25 mouse cellular contexts compared by ENCODE assay signal in the genomic region with DNA sequence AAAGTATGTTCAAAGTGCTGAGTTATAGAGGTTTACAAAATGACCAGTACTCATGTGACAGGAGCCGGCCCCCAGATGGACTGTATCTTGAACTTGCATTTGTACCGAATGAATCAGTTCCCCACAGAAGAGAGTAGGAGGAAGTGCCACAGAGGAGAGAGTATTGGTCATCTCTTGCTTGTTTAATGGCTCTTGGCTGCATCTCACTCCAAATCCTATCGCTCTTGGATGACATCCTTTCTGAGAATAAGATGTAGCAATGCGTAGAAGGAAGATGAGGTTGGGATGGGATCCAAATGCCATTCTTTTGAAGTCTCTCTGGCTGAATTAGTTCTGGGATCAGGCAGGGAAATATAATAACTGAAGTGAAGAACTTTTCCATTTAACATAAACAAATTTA. TPM values are rescaled to one million over a fixed set of nuclear protein-coding genes. Genes with fewer than 3 reads are reported as not detected.
A peak's percentile ranks its signal among the peaks of the same experiment; 100 is the strongest.
DNase-seq lines count a peak whose midpoint lies in the region; ATAC-seq and TF ChIP-seq lines count a peak whose summit lies in the region.
"Had no signal": no experiment of that assay in that cellular context is flagged by ENCODE, and none has a peak within 500 bp of the region (broad histone marks: within the 10 kb centered on the region; RNA-seq: fewer than 3 reads in every experiment).

No protein-coding gene starts in this region.

- H3K9me3 ChIP-seq in kidney, embryonic 15.5 days (replicated peaks): no peaks in the 10 kb centered on the region
- no peaks in the 10 kb centered on the region for H3K9me3 ChIP-seq in lung, postnatal 0 days (ENCODE audit: low read length)
- H3K9me3 ChIP-seq: embryonic facial prominence, embryonic 15.5 days; forebrain, embryonic 10.5 days; heart, embryonic 12.5 days; intestine, embryonic 15.5 days; limb, embryonic 12.5 days; midbrain, embryonic 12.5 days; neural tube, embryonic 12.5 days had no signal

- no peaks in the 10 kb centered on the region for H3K36me3 ChIP-seq in kidney, embryonic 15.5 days
- no peaks in the 10 kb centered on the region for H3K36me3 ChIP-seq in lung, postnatal 0 days (ENCODE audit: insufficient read depth, low read length)
- H3K36me3 ChIP-seq: embryonic facial prominence, embryonic 15.5 days; forebrain, embryonic 10.5 days; heart, embryonic 12.5 days; intestine, embryonic 15.5 days; limb, embryonic 12.5 days; midbrain, embryonic 12.5 days; neural tube, embryonic 12.5 days had no signal

- no peak overlapping the region for H3K4me3 ChIP-seq in kidney, embryonic 15.5 days (replicated peaks)
- no peak overlapping the region for H3K4me3 ChIP-seq in lung, postnatal 0 days (ENCODE audit: low read depth, low read length)
- H3K4me3 ChIP-seq in bone marrow macrophage, adult 2 months (ENCODE audit: insufficient read depth, low read length): no peak overlapping the region
- H3K4me3 ChIP-seq: embryonic facial prominence, embryonic 15.5 days; forebrain, embryonic 10.5 days; heart, embryonic 12.5 days; intestine, embryonic 15.5 days; limb, embryonic 12.5 days; midbrain, embryonic 12.5 days; neural tube, embryonic 12.5 days had no signal

- H3K4me2 ChIP-seq in kidney, embryonic 15.5 days: no peak overlapping the region
- H3K4me2 ChIP-seq in lung, postnatal 0 days (replicated peaks; ENCODE audit: low read depth, low read length): no peak overlapping the region
- H3K4me2 ChIP-seq: embryonic facial prominence, embryonic 15.5 days; heart, embryonic 12.5 days; hindbrain, embryonic 14.5 days; intestine, embryonic 15.5 days; limb, embryonic 12.5 days; midbrain, embryonic 12.5 days; neural tube, embryonic 12.5 days had no signal

- H3K27ac ChIP-seq in kidney, embryonic 15.5 days: no peak overlapping the region
- no peak overlapping the region for H3K27ac ChIP-seq in lung, postnatal 0 days (ENCODE audit: low read length)
- peak overlapping the region; percentile 36 for H3K27ac ChIP-seq in bone marrow macrophage, adult 2 months (ENCODE audit: insufficient read depth, low read depth, low read length)
- H3K27ac ChIP-seq: embryonic facial prominence, embryonic 15.5 days; forebrain, embryonic 10.5 days; gastrocnemius, adult 2 months; hindbrain, embryonic 14.5 days; intestine, embryonic 15.5 days; limb, embryonic 12.5 days; liver, embryonic 14.5 days; midbrain, embryonic 12.5 days; neural tube, embryonic 12.5 days had no signal

- H3K4me1 ChIP-seq in kidney, embryonic 15.5 days: no peaks in the 10 kb centered on the region
- H3K4me1 ChIP-seq in lung, postnatal 0 days (ENCODE audit: insufficient read depth, low read depth, low read length): 0 out of 2 replicates have a peak, but pooled peaks cover 2% of the 10 kb centered on the region
- H3K4me1 ChIP-seq in bone marrow macrophage, adult 2 months (ENCODE audit: control insufficient read depth, insufficient read depth, low read length): peaks cover 28% of the 10 kb centered on the region
- H3K4me1 ChIP-seq: forebrain, embryonic 10.5 days; heart, embryonic 12.5 days; intestine, embryonic 15.5 days; limb, embryonic 12.5 days; midbrain, embryonic 12.5 days; neural tube, embryonic 12.5 days had no signal

- no peak for ATAC-seq in kidney, embryonic 15.5 days (replicated peaks; ENCODE audit: low FRiP score)
- ATAC-seq in lung, postnatal 0 days: peak; percentile 82
- ATAC-seq: intestine, embryonic 15.5 days had no signal

- intact Hi-C loops in left cerebral cortex, postnatal 4 days (cut with DNase I): no loop called here

- 69% methylated on average over 4 of the region's 4 CpGs for WGBS in kidney, embryonic 15.5 days
- WGBS in lung, postnatal 0 days: 50% methylated on average over 4 of the region's 4 CpGs

- no peaks in the 10 kb centered on the region for H3K27me3 ChIP-seq in kidney, embryonic 15.5 days
- H3K27me3 ChIP-seq in lung, postnatal 0 days (replicated peaks; ENCODE audit: insufficient read depth, low read length): no peaks in the 10 kb centered on the region
- H3K27me3 ChIP-seq: embryonic facial prominence, embryonic 15.5 days; heart, embryonic 12.5 days; intestine, embryonic 15.5 days; limb, embryonic 12.5 days; midbrain, embryonic 12.5 days; neural tube, embryonic 12.5 days had no signal

- H3K9ac ChIP-seq in kidney, embryonic 15.5 days: no peak overlapping the region
- no peak overlapping the region for H3K9ac ChIP-seq in lung, postnatal 0 days (replicated peaks; ENCODE audit: low read depth)
- H3K9ac ChIP-seq: embryonic facial prominence, embryonic 15.5 days; heart, embryonic 12.5 days; hindbrain, embryonic 14.5 days; intestine, embryonic 15.5 days; limb, embryonic 12.5 days; liver, embryonic 14.5 days; midbrain, embryonic 12.5 days; neural tube, embryonic 12.5 days had no signal

- no peak for TF ChIP-seq POLR2A in bone marrow macrophage, adult 2 months (IDR thresholded peaks at IDR 0.05; ENCODE audit: borderline replicate concordance, low read depth, low read length)

- peak; percentile 35 for TF ChIP-seq EP300 in lung, postnatal 0 days (IDR thresholded peaks at IDR 0.05)

- peak; percentile 27 for DNase-seq in kidney, adult 9 months
- DNase-seq in lung, postnatal 0 days (ENCODE audit: low spot score): peak; percentile 83
- DNase-seq in lung, postnatal 25 days (ENCODE audit: low spot score): no peak
- DNase-seq in spleen, postnatal 36 days (ENCODE audit: low spot score in 2 of 2): no peak
- no peak for DNase-seq in left cerebral cortex, postnatal 4 days
- DNase-seq: adrenal gland, postnatal 14 days; cerebellum, adult 11 months; gastrocnemius, adult 2 months; heart, postnatal 14 days; right cerebral cortex, postnatal 4 days; thymus, postnatal 36 days had no signal

- no peak for TF ChIP-seq CTCF in lung, postnatal 0 days (IDR thresholded peaks at IDR 0.05)
- no peak for TF ChIP-seq CTCF in bone marrow macrophage, adult 2 months (IDR thresholded peaks at IDR 0.05; ENCODE audit: low read depth, low read length)

RNA-seq across cellular contexts. Expression of a gene that starts 55.2 kb away (rescaled TPM):
- 21.6 and 23.5 TPM in 2 replicates for polyA plus RNA-seq in kidney, embryonic 15.5 days (2015; fragmentation: Nextera tagmentation; extraction: Ambion mirVana)
- 23.6 and 27.0 TPM in 2 replicates for polyA plus RNA-seq in lung, postnatal 0 days (2015; fragmentation: Nextera tagmentation; extraction: Ambion mirVana)
- polyA plus RNA-seq in bone marrow macrophage, adult 2 months (2012; ENCODE audit: insufficient read depth, insufficient read length, missing spikeins): not detected in 2 replicates
- total RNA-seq in left cerebral cortex, postnatal 4 days (2021): 1 to 10 TPM; 4.9 to 7.5 TPM
- total RNA-seq: granulocyte monocyte progenitor cell, adult 5-6 weeks; megakaryocyte progenitor cell, adult 5-6 weeks; monocyte, adult 5-6 weeks had no signal

Comparison
In these comparisons a context has a peak if more than half of its experiments do, and no peak if none do; other contexts are left out.
1. DNase-seq: peak in kidney, adult 9 months (single experiment) and lung, postnatal 0 days (single experiment); none in lung, postnatal 25 days (single experiment), spleen, postnatal 36 days (0 of 2) and left cerebral cortex, postnatal 4 days (single experiment).
2. RNA of a gene that starts 55.2 kb away (polyA plus RNA-seq): 23.6 to 27.0 TPM in lung, postnatal 0 days and 21.6 to 23.5 TPM in kidney, embryonic 15.5 days; not detected in bone marrow macrophage, adult 2 months; every median in the first group is over 10 times any median in the second.